Mouse (Mus musculus) Patski (cell line): ENCODE results near the gene E2f6. TPM values are rescaled to one million over a fixed set of nuclear protein-coding genes. Genes with fewer than 3 reads are reported as not detected.

Experiments
- ATAC-seq: fragments of 100-300 bp; one replicate; pipeline ENCODE4 v1.8.0; 2021
- CTCF ChIA-PET: fragments of 350-600 bp; sonication (Branson Sonifier 250); formaldehyde crosslinking; loops from one replicate; lab custom pipeline; 2022; ENCODE audit warnings: inconsistent platforms; lab: Charles Lee
- POLR2A ChIA-PET: fragments of 350-600 bp; sonication (Branson Sonifier 250); formaldehyde crosslinking; loops from one replicate; lab custom pipeline; 2022; ENCODE audit warnings: antibody characterized with exemption, inconsistent platforms; lab: Charles Lee
- DNase-seq: peaks from one replicate; pipeline ENCODE4 v3.0.0-alpha.2; 2011; ENCODE audit warnings: low read depth, low spot score
- H3K27me3 ChIP-seq: fragments of 371-371 bp; one replicate; pipeline ENCODE4 v1.5.1; 2021
- CTCF ChIP-seq: fragments of 100-300 bp; IDR thresholded peaks from one replicate; pipeline ENCODE4 v1.5.1; 2021
- in situ Hi-C: fragments of 300-500 bp; cut with MboI; formaldehyde crosslinking; loops from 3 replicates; pipeline ENCODE4 v1.11.1; 2018; ENCODE audit warnings: low pct_unique_long_range_greater_than_20kb, mixed read lengths
- polyA plus RNA-seq: library from polyadenylated mRNA; unstranded; gene quantifications from one replicate; pipeline ENCODE4 v1.2.3, GENCODE M21; 2021

The E2f6 gene
- polyA plus RNA-seq, 1 experiment from 2014 or later: 35.3 TPM

GRCm38 (mm10) chr12:16847204-16847792, 36.5 kb downstream of the E2f6 start:
- ChIA-PET CTCF (no interaction called here), POLR2A (no interaction called here)
- in situ Hi-C loops: no loop called here
- DNase-seq (no peak), ATAC-seq (no peak)
- TF ChIP-seq CTCF: no peak
- H3K27me3 ChIP-seq: no peaks in the 10 kb centered on the region

DNA sequence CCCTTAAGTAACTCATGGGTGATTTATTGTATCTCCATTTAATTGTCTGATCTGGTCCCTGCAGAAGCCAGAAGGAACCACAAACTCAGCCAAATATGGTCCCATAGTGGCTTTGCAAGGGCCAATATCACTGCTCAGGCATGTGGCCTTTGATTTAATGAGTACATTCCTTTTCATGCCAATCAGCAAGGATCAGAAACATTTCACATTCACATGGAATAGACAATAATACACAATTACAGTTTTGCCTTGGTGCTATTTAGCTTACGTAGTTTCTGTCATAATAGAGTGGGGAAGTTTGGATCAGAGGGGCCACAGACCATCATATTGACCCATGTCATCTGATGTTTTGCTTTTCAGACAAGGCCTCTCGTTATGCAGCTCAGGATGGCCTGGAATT, 37.7 kb downstream of the E2f6 start:
- CTCF ChIA-PET: interaction anchor here (1.2 to 1.9 kb wide), 2 partner anchors 19 to 54 kb away, joined by 3 to 5 read pairs; no protein-coding TSS in a partner anchor
- no peak for ATAC-seq

DNA sequence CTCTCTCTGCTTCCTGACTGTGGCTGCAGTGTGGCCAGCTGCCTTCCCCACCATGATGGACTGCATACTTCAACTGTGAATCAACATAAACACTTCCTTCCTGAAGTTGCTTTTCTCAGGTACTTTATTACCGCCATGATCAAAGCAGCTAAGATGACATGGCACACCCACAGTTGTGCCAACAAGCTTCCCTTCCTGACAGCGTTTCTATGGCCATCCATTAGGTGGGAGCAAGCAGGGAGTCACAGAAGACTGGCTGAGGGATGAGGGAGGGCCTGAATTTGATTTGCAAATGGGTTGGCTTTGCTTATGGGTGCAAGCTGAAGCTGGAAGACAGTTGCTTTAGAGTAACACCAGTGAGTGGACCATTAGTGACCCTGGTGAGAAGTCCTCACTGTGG, 39.1 kb downstream of the E2f6 start:
- POLR2A ChIA-PET: interaction anchor here (1.0 to 5.0 kb wide), 2 partner anchors 15 to 46 kb away, joined by 3 to 27 read pairs; partner anchors contain the start of gene Rock2
- in situ Hi-C loops: loop anchor here (5.0 to 25.0 kb wide), 2 partner anchors 42 to 887 kb away; partner anchors contain the start of gene Rock2
- H3K27me3 ChIP-seq: no peaks in the 10 kb centered on the region
- CTCF ChIA-PET: interaction anchor here (1.3 to 1.9 kb wide), 5 partner anchors 14 to 112 kb away, joined by 3 to 13 read pairs (median 3); no protein-coding TSS in a partner anchor
- no peak for TF ChIP-seq CTCF
- ATAC-seq (no peak), DNase-seq (no peak)

More for the DNA sequence above, 37.7 kb downstream of the E2f6 start:
- TF ChIP-seq CTCF: no peak
- POLR2A ChIA-PET: no interaction called here
- no peak for DNase-seq
- no peaks in the 10 kb centered on the region for H3K27me3 ChIP-seq
- in situ Hi-C loops: no loop called here

DNA sequence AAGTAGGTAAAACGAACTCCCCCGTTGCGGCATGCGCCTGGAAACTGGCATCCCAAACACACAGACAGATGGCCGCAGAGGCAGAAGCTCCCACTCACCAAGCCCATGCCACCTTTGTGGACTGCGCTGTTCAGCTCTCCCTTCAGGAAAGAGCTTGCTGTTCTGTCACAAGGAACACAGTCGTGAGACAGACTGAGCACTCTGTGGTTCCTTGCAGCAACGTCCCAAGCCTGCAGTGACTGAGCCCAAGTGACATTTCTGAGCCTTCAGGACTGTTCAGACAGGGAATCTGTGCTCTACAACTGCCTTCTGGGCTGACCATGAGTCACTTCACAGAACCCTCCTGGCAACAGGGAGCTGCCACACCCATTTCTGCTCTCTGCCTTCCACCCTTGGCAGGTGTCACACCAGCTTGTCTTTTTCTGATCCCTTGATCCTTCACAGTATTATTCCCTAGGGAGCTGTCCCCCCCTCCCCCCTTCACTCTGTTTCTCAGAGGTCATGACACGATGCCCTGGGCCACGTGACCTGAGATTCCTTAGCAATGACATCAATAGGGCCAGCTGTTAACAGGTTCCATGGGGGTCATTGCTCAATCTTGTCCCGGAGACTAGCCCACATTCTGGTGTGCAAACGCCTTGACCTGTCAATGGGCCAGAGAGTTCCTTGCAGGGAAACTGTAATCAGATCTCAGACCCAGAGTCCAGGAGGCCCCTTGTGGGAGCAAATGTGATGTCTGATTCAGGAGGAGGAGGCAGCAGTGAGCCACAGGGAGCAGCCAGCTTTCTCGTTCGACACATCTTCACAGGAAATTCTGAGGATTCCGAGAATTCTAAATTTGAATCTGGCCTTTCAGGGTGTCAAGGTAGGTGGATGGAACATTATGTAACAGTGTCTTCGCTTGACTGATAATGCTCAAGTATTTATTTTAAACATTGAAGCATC, 39.9 kb downstream of the E2f6 start:
- peak; percentile 76 for TF ChIP-seq CTCF
- CTCF ChIA-PET: interaction anchor here (0.6 to 1.9 kb wide), 8 partner anchors 15 to 129 kb away, joined by 3 to 13 read pairs (median 4); no protein-coding TSS in a partner anchor
- in situ Hi-C loops: loop anchor here (5.0 to 25.0 kb wide), 2 partner anchors 42 to 887 kb away; partner anchors contain the start of gene Rock2
- ATAC-seq: peak; percentile 80
- H3K27me3 ChIP-seq: no peaks in the 10 kb centered on the region
- POLR2A ChIA-PET: interaction anchor here (1.0 to 5.0 kb wide), 4 partner anchors 13 to 45 kb away, joined by 3 to 27 read pairs (median 3); partner anchors contain the start of gene Rock2
- peak; percentile 88 for DNase-seq

DNA sequence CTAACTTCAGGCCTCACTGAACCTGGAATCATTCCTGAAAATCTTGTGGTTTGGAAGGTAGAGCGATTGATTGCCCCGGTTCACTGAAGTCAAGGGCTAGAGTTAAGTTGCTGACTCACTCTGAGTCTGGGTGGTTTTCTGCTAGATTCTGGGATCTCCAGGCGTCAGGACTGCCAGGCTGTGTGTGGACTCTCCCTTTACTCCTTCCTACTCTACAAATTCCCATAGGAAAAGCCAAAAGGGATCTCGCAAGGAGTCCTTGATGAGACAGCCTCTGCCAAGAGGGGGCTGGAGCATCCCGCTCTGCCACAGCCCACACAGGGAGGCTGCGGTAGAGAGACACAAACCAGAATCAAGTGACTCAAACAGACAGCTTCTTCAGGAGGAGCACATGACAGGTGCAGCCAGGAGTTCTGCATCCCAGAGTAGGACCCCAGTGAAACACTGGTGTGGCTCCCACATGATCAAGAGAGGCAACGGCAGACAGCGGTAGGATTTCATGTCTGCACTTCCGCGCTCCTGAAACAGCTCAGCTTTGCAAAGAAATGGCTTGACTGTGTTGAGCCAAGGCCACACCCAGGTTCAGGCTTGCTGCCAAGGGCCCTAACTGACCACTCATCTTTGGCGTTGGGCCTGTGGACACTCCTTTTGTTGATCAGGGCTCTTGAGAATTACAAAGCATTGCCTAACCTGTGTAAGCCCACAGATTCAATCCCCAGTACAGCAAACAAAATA, 42.8 kb downstream of the E2f6 start:
- in situ Hi-C loops: loop anchor here (5.0 to 25.0 kb wide), 2 partner anchors 39 to 884 kb away; partner anchors contain the start of gene Rock2
- peak; percentile 75 for ATAC-seq
- CTCF ChIA-PET: no interaction called here
- TF ChIP-seq CTCF: no peak
- H3K27me3 ChIP-seq: no peaks in the 10 kb centered on the region
- POLR2A ChIA-PET: interaction anchor here (0.7 to 5.0 kb wide), 2 partner anchors 14 to 42 kb away, joined by 3 to 27 read pairs; partner anchors contain the start of gene Rock2
- DNase-seq: peak; percentile 61

DNA sequence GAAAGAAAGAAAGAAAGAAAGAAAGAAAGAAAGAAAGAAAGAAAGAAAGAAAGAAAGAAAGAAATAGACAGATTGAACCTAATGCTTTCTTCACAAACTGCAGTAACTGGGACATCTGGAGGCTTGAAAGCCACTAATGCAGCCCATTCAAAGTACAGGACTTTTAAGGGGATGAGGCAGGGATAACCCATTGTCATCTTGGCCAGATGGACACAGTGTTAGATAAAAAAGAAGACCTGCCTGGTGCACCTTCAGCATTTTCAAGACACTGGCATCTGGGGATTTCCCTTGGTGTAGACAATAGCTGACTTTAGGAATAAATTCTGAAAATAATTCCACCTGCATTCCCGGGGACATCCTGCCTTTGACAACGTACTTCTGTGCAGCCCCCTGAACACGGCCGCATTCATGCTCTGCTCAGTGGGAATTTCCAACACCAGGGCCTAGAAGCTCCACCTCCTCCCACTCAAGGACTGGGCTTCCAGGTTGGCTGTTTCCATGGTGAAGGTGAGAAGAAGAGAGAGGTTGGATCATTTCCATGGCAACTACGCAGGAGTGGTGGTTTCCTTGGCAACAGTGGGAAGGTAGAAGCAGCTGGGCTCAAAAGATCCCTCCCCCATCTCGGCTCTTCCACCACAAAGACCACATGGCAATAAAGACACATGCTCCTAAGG, 45.0 kb downstream of the E2f6 start:
- DNase-seq: no peak
- in situ Hi-C loops: loop anchor here (25.0 kb wide), 1 partner anchor 882 kb away; no protein-coding TSS in a partner anchor
- CTCF ChIA-PET: no interaction called here
- TF ChIP-seq CTCF: no peak
- POLR2A ChIA-PET: no interaction called here
- no peak for ATAC-seq
- no peaks in the 10 kb centered on the region for H3K27me3 ChIP-seq

GRCm38 (mm10) chr12:16856306-16856679, 45.5 kb downstream of the E2f6 start:
- no peak for DNase-seq
- H3K27me3 ChIP-seq: no peaks in the 10 kb centered on the region
- CTCF ChIA-PET: no interaction called here
- ATAC-seq: no peak
- in situ Hi-C loops: loop anchor here (25.0 kb wide), 1 partner anchor 881 kb away; no protein-coding TSS in a partner anchor
- no peak for TF ChIP-seq CTCF
- POLR2A ChIA-PET: no interaction called here

DNA sequence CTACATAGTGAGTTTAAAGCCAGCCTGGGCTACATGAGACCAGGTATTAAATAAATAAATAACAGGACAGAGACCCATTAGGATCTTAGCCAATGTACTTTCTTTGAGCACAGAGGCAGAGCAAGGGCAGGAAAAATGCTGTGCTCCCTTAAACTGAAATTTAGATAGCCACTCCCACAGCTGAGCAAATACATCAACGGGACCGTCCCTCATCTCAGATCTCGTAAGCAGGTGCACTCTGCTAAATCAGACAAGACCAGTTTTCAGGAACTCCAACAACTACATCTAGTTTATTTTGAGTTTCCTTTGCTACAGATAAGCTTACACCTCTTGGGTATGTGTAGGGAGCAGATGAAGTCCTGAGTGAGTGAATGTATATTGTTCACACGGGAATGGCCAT, 47.3 kb downstream of the E2f6 start:
- DNase-seq: no peak
- ATAC-seq: no peak
- no peak for TF ChIP-seq CTCF
- H3K27me3 ChIP-seq: no peaks in the 10 kb centered on the region
- POLR2A ChIA-PET: interaction anchor here (0.6 kb wide), 1 partner anchor 16 kb away, joined by 3 read pairs; no protein-coding TSS in a partner anchor
- in situ Hi-C loops: loop anchor here (25.0 kb wide), 1 partner anchor 879 kb away; no protein-coding TSS in a partner anchor
- CTCF ChIA-PET: interaction anchor here (1.2 kb wide), 1 partner anchor 12 kb away, joined by 3 read pairs; no protein-coding TSS in a partner anchor

DNA sequence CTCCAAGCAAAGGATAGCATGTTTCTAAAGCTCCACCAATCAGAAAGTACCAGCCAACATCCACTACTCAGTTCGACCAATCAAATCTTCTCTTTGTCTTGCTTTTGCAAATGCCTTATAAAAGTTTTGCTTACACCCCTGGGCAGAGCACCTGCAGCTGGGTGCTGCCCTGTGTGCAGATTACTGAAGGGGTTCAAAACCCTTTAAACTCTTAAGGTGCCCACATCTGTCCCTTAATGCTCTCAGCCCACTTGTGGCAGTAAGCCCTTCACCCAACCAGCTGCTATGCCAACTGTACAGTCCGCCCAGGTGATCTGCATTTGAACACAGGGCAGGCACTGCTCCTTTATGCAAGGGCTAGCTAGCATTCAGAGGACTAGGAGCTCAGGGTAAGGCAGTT, 49.0 kb downstream of the E2f6 start:
- no peaks in the 10 kb centered on the region for H3K27me3 ChIP-seq
- ATAC-seq: no peak
- no peak for TF ChIP-seq CTCF
- no peak for DNase-seq
- CTCF ChIA-PET: no interaction called here
- in situ Hi-C loops: loop anchor here (25.0 kb wide), 1 partner anchor 878 kb away; no protein-coding TSS in a partner anchor
- POLR2A ChIA-PET: no interaction called here
